Mouse (Mus musculus) midbrain, embryonic 16.5 days (tissue): Measurements from ENCODE around the gene Lpin2. TPM values are rescaled to one million over a fixed set of nuclear protein-coding genes. Genes with fewer than 3 reads are reported as not detected.

Experiments used
- ATAC-seq: fragments of 200-750 bp; cut with Nextera tagmentation; 2 replicates; pipeline ENCODE4 v1.8.0; 2017; ENCODE audit warnings: moderate TSS enrichment
- H3K27ac ChIP-seq: fragments of 300-500 bp; sonication (generic); 2 replicates; pipeline ENCODE4 v1.5.1; 2014; ENCODE audit warnings: mild to moderate bottlenecking, low read length, mixed read lengths
- H3K27me3 ChIP-seq: fragments of 300-500 bp; sonication (generic); 2 replicates; pipeline ENCODE4 v1.6.1; 2014; ENCODE audit warnings: low read depth, low read length, mixed read lengths; ENCODE audit not compliant: control insufficient read depth, insufficient read depth
- H3K36me3 ChIP-seq: fragments of 300-500 bp; sonication (generic); 2 replicates; pipeline ENCODE4 v1.6.1; 2014; ENCODE audit warnings: mild to moderate bottlenecking, low read length, moderate library complexity, mixed read lengths; ENCODE audit not compliant: control insufficient read depth, insufficient read depth
- H3K4me1 ChIP-seq: fragments of 300-500 bp; sonication (generic); 2 replicates; pipeline ENCODE4 v1.6.1; 2014; ENCODE audit warnings: mild to moderate bottlenecking, low read length, mixed read lengths; ENCODE audit not compliant: control insufficient read depth, insufficient read depth
- H3K4me2 ChIP-seq: fragments of 300-500 bp; sonication (generic); 2 replicates; pipeline ENCODE4 v1.6.1; 2014; ENCODE audit warnings: mild to moderate bottlenecking, low read length, mixed read lengths
- H3K4me3 ChIP-seq: fragments of 300-500 bp; sonication (generic); 2 replicates; pipeline ENCODE4 v1.5.1; 2014; ENCODE audit warnings: low read depth, mild to moderate bottlenecking, low read length, moderate library complexity, mixed read lengths
- H3K9ac ChIP-seq: fragments of 300-500 bp; sonication (generic); 2 replicates; pipeline ENCODE4 v1.6.1; 2014; ENCODE audit warnings: low read depth, low read length, mixed read lengths
- H3K9me3 ChIP-seq: fragments of 300-500 bp; sonication (generic); replicated peaks from 2 replicates; pipeline ENCODE4 v1.6.1; 2014; ENCODE audit warnings: mild to moderate bottlenecking, low read length, mixed read lengths; ENCODE audit not compliant: control insufficient read depth, poor library complexity, severe bottlenecking
- WGBS: fragments of 180-500 bp; shearing (Covaris S2); extraction: QIAGEN DNeasy Blood & Tissue Kit; methylation state at CpG from one replicate; pipeline ENCODE4 v1.1.7; 2014; 5-methylcytosine and 5-hydroxymethylcytosine counted together
- polyA plus RNA-seq: library from polyadenylated mRNA; unstranded; fragments of >200 nt; fragmentation: Nextera tagmentation; extraction: Ambion mirVana; gene quantifications from 2 replicates; pipeline ENCODE4 v1.2.1, GENCODE M21; 2015

Lpin2 gene
- polyA plus RNA-seq, 1 experiment from 2014 or later: 45.0 TPM

GRCm38 (mm10) chr17:71288145-71288758 lies 105.9 kb downstream of the Lpin2 start:
- ATAC-seq: no peak
- H3K4me2 ChIP-seq: no peak overlapping the region
- H3K9me3 ChIP-seq: no peaks in the 10 kb centered on the region
- WGBS: 91% methylated on average over 11 of the region's 11 CpGs
- no peaks in the 10 kb centered on the region for H3K36me3 ChIP-seq
- H3K27me3 ChIP-seq: no peaks in the 10 kb centered on the region
- H3K27ac ChIP-seq: no peak overlapping the region
- no peaks in the 10 kb centered on the region for H3K4me1 ChIP-seq
- no peak overlapping the region for H3K4me3 ChIP-seq
- no peak overlapping the region for H3K9ac ChIP-seq

GRCm38 (mm10) chr17:71288808-71289548 lies 106.6 kb downstream of the Lpin2 start:
- 89% methylated on average over 10 of the region's 10 CpGs for WGBS
- Histone ChIP-seq H3K4me2 (no peak overlapping the region), H3K27me3 (no peaks in the 10 kb centered on the region), H3K9me3 (no peaks in the 10 kb centered on the region), H3K36me3 (no peaks in the 10 kb centered on the region), H3K4me1 (no peaks in the 10 kb centered on the region), H3K27ac (no peak overlapping the region), H3K4me3 (no peak overlapping the region), H3K9ac (no peak overlapping the region)
- ATAC-seq: no peak

DNA sequence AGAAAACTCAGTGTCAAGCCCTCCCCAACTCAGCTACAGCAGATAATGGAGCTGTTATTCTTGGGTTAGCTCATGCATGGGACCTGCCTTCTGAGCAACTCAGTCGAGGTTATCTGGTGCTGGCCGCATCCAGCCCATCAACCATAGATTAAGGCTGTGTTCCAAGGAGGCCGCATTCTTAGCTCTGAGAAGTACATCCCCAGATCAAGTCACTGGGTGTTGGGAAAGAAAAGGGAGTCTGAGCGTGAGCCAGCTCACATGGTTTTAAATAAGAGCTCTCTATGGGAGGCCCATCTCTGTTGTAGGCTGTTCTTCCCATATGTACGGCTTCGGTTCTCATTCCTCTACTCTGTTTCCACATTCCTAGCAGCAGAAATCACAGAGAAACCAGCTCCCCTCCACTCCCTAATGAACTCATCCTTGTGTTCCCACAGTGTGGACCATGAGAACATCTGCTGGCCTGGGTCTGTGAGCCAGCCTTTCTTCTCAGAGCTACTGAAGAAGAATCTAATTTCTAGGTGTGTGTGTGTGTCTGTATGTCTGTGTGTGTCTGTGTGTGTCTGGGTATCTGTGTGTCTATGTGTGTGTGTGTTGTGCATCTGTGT lies 107.3 kb downstream of the Lpin2 start:
- Histone ChIP-seq H3K4me1 (no peaks in the 10 kb centered on the region), H3K27ac (no peak overlapping the region), H3K36me3 (no peaks in the 10 kb centered on the region), H3K4me2 (no peak overlapping the region), H3K9ac (no peak overlapping the region), H3K4me3 (no peak overlapping the region), H3K9me3 (no peaks in the 10 kb centered on the region), H3K27me3 (no peaks in the 10 kb centered on the region)
- ATAC-seq: no peak
- WGBS: 74% methylated on average over 6 of the region's 6 CpGs

DNA sequence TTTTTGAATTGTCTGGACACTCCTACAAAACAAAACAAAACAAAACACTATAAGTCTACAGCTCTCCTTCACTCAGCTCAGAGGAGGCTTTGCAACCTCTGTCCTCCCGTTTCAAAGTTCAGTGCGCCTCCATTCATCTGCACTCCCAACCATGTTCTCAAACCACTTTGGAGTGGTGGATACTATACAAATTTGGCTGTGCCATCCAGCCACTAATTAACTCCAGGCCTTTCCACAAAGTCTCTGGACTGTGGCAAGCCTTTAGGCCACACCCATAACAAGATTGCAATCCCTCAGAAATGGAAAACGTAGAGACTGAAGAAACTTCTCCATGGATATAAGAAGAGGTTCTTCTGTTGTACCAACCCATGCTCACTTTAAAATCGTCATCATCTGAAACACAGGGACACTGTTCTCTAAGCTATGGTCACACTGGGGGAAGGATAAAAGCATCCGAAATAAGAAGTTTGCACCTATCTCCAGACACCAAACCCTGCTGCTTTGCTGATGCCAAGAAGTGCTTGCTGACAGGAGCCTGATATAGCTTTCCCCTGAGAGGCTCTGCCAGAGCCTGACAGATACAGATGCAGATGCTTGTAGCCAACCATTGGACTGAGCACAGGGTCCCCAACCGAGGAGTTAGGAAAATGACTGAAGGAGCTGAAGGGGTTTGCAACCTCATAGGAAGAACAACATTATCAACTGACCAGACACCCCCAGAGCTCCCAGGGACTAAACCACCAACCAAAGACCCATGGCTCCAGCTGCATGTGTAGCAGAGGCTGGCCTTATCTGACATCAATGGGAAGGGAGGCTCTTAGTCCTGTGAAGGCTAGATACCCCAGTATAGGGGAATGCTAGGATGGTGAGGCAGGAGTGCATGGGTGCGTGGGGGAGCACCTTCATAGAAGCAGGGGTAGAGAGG lies 108.4 kb downstream of the Lpin2 start:
- WGBS: 91% methylated on average over 7 of the region's 7 CpGs

DNA sequence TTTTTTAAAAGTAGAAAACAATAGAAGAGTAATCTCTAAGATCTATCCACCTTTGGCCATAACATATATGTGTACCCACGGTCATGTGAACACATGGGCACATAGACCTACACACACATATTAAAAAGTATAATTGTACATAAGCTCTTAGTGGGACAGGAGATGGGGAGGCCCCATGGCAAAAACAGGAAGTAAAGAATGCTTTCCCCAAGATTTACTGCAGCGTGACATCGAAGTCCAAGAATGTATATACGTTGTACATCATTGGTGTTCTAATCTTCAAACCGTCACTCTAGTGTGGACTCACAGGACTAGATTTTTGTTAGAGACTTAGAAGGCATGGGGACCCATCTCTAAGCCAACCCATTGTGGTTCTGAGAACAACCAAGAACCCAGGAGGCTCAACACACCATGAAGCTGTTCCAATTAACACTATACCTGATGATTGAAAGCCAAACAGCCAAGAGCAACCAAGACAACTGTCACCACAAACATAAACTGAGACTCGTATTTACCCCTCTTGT lies 109.6 kb downstream of the Lpin2 start:
- WGBS: 95% methylated on average over 6 of the region's 6 CpGs
- no peak overlapping the region for H3K27ac ChIP-seq
- no peak overlapping the region for H3K4me3 ChIP-seq
- H3K36me3 ChIP-seq: no peaks in the 10 kb centered on the region
- ATAC-seq: no peak
- no peaks in the 10 kb centered on the region for H3K9me3 ChIP-seq
- H3K27me3 ChIP-seq: no peaks in the 10 kb centered on the region
- H3K4me2 ChIP-seq: no peak overlapping the region
- H3K9ac ChIP-seq: no peak overlapping the region
- H3K4me1 ChIP-seq: no peaks in the 10 kb centered on the region

More for the DNA sequence above, 108.4 kb downstream of the Lpin2 start:
- H3K4me2 ChIP-seq: no peak overlapping the region
- no peak overlapping the region for H3K27ac ChIP-seq
- H3K36me3 ChIP-seq: no peaks in the 10 kb centered on the region
- H3K4me3 ChIP-seq: no peak overlapping the region
- H3K9ac ChIP-seq: no peak overlapping the region
- no peaks in the 10 kb centered on the region for H3K27me3 ChIP-seq
- no peak for ATAC-seq
- H3K9me3 ChIP-seq: no peaks in the 10 kb centered on the region
- H3K4me1 ChIP-seq: no peaks in the 10 kb centered on the region

DNA sequence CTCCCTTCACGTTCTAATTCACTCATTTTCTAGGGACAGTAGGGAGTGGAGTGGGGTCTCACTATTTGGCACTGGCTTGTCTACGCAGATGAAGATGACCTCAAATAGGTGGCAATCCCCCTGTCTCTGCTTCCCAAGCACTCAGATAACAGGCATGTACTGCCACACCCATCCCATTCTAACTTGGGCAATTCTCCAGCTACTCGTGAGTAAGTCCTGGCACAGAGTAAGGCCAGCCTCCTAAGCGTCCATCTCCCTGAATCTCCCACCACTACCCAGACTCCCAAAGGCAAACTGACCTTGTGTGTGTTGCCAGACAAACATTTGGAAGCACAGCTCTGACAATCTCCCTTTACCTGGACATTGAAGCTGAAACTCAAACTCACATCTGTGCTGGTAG lies 110.5 kb downstream of the Lpin2 start:
- 80% methylated on average over 4 of the region's 4 CpGs for WGBS

DNA sequence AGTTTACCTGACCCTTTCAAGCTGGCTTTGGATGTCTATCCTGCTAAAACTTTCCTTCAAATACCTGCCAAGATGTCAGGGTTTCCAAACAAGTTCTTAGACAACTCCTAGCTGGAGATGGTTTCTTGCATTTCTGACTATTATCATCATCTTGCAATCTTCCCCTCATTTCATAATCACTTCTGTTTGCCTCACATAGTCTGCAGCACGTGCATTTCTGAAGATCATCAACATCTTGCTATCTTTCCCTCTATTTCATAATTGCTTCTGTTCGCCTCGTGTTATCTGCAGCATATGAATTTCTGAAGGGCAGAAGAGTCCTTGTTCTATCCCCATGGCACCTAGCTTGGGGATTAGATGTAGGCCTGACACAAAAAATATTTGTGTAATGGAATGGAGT lies 112.2 kb downstream of the Lpin2 start:
- 75% methylated on average over 3 of the region's 3 CpGs for WGBS
- no peak overlapping the region for H3K4me2 ChIP-seq
- no peaks in the 10 kb centered on the region for H3K9me3 ChIP-seq
- no peaks in the 10 kb centered on the region for H3K4me1 ChIP-seq
- no peak overlapping the region for H3K9ac ChIP-seq
- no peak for ATAC-seq
- no peak overlapping the region for H3K4me3 ChIP-seq
- H3K36me3 ChIP-seq: no peaks in the 10 kb centered on the region
- H3K27ac ChIP-seq: no peak overlapping the region
- no peaks in the 10 kb centered on the region for H3K27me3 ChIP-seq

More for the DNA sequence above, 110.5 kb downstream of the Lpin2 start:
- no peak overlapping the region for H3K27ac ChIP-seq
- H3K9ac ChIP-seq: no peak overlapping the region
- no peak for ATAC-seq
- H3K27me3 ChIP-seq: no peaks in the 10 kb centered on the region
- H3K4me3 ChIP-seq: no peak overlapping the region
- no peaks in the 10 kb centered on the region for H3K36me3 ChIP-seq
- H3K4me1 ChIP-seq: no peaks in the 10 kb centered on the region
- H3K9me3 ChIP-seq: no peaks in the 10 kb centered on the region
- H3K4me2 ChIP-seq: no peak overlapping the region
